Mouse (Mus musculus) hindbrain, embryonic 12.5 days (tissue): ENCODE results near the gene Tanc1. TPM values are rescaled to one million over a fixed set of nuclear protein-coding genes. Genes with fewer than 3 reads are reported as not detected.

ENCODE experiments used
- ATAC-seq: fragments of 200-750 bp; cut with Nextera tagmentation; 2 replicates; pipeline ENCODE4 v1.8.0; 2017; ENCODE audit warnings: moderate TSS enrichment; ENCODE audit not compliant: low FRiP score
- H3K27ac ChIP-seq: fragments of 300-500 bp; sonication (generic); 2 replicates; pipeline ENCODE4 v1.5.1; 2016; ENCODE audit warnings: mild to moderate bottlenecking
- H3K27me3 ChIP-seq: fragments of 300-500 bp; sonication (generic); 2 replicates; pipeline ENCODE4 v1.6.1; 2016; ENCODE audit warnings: mild to moderate bottlenecking
- H3K36me3 ChIP-seq: fragments of 300-500 bp; sonication (generic); 2 replicates; pipeline ENCODE4 v1.6.1; 2016; ENCODE audit warnings: mild to moderate bottlenecking
- H3K4me1 ChIP-seq: fragments of 300-500 bp; sonication (generic); 2 replicates; pipeline ENCODE4 v1.6.1; 2016
- H3K4me2 ChIP-seq: fragments of 300-500 bp; sonication (generic); replicated peaks from 2 replicates; pipeline ENCODE4 v1.6.1; 2016; ENCODE audit warnings: mild to moderate bottlenecking
- H3K4me3 ChIP-seq: fragments of 300-500 bp; sonication (generic); 2 replicates; pipeline ENCODE4 v1.5.1; 2016; ENCODE audit warnings: mild to moderate bottlenecking
- H3K9ac ChIP-seq: fragments of 300-500 bp; sonication (generic); 2 replicates; pipeline ENCODE4 v1.6.1; 2016; ENCODE audit warnings: mild to moderate bottlenecking, moderate library complexity
- H3K9me3 ChIP-seq: fragments of 300-500 bp; sonication (generic); replicated peaks from 2 replicates; pipeline ENCODE4 v1.6.1; 2016; ENCODE audit warnings: mild to moderate bottlenecking
- WGBS: fragments of 180-500 bp; shearing (Covaris S2); methylation state at CpG from one replicate; pipeline ENCODE4 v1.1.7; 2016; 5-methylcytosine and 5-hydroxymethylcytosine counted together
- polyA plus RNA-seq: library from polyadenylated mRNA; unstranded; fragments of >200 nt; fragmentation: Nextera tagmentation; extraction: Ambion mirVana; gene quantifications from 2 replicates; pipeline ENCODE4 v1.2.1, GENCODE M21; 2016

Tanc1 gene
- polyA plus RNA-seq, 1 experiment from 2014 or later = 18.9 TPM

DNA sequence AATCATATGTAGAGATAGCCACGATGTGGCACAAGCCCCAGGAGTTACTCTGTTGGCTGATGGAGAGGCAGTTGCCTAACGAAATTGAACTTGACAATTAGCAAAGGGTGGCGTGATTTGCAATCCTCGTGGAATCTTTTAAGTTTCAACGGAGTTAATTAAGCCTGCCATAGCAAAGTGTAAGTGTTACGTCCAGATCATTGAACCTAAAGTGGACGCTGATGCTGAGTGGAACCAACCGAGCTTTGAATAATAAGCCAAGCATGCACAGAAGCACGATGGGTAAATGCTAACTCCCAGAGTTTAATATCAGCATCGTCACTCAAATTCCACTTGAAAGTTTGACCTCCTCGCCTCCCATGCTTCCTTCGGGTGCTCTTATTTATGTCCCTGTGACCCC, 149.3 kb downstream of the Tanc1 start:
- no peak overlapping the region for H3K9ac ChIP-seq
- H3K9me3 ChIP-seq = no peaks in the 10 kb centered on the region
- no peak overlapping the region for H3K4me3 ChIP-seq
- H3K4me1 ChIP-seq = peaks cover 8% of the 10 kb centered on the region; the same call in 1 of the 2 replicates
- H3K4me2 ChIP-seq = no peak overlapping the region
- WGBS = 63% methylated on average over 12 of the region's 12 CpGs
- ATAC-seq = no peak
- no peaks in the 10 kb centered on the region for H3K27me3 ChIP-seq
- no peaks in the 10 kb centered on the region for H3K36me3 ChIP-seq
- H3K27ac ChIP-seq = no peak overlapping the region

DNA sequence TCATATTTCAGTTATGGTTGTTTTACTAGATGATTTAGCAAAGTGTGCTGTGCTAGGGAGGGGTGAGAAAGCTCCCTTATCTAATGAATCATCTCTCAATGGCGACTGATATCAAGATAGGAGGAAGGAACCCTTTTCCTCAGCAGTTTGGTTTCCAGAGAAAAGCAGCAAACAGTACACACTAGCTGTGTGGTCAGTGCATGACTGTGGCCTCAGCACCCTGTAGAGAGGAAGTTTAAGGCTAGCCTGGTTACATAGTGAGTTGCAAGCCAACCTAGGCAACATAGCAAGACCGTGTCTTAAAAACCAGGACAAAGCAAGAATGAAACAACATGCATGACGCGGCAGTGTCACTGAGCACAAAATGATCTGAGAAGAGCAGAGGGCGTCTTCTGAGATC, 150.4 kb downstream of the Tanc1 start:
- WGBS = 87% methylated on average over 5 of the region's 5 CpGs
- no peak overlapping the region for H3K4me3 ChIP-seq
- no peak overlapping the region for H3K9ac ChIP-seq
- H3K36me3 ChIP-seq = no peaks in the 10 kb centered on the region
- 0 out of 2 replicates have a peak, but pooled peaks cover 3% of the 10 kb centered on the region for H3K4me1 ChIP-seq
- H3K27ac ChIP-seq = no peak overlapping the region
- no peaks in the 10 kb centered on the region for H3K9me3 ChIP-seq
- no peaks in the 10 kb centered on the region for H3K27me3 ChIP-seq
- no peak overlapping the region for H3K4me2 ChIP-seq
- no peak for ATAC-seq

DNA sequence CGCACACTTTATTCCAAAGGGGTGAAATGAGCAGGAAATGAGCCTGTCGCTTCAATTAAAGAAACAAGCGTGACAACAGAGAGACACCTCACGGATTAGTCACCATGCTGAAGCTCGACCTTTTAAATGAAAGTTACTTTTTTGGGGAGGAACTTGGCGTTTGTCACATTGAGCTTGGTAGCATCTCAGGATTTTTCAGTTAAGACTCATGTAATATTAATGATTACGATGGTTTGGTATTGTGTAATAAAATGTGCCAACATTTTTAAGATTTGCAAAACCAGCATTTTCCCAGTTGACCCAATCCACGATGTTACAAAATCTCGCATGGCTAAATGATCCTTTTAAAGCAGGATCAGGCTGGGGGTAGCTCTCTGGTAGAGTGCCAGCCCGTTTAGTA, 153.8 kb downstream of the Tanc1 start:
- H3K4me1 ChIP-seq = 0 out of 2 replicates have a peak, but pooled peaks cover 3% of the 10 kb centered on the region
- H3K9ac ChIP-seq = no peak overlapping the region
- no peak overlapping the region for H3K4me3 ChIP-seq
- H3K9me3 ChIP-seq = no peaks in the 10 kb centered on the region
- H3K27me3 ChIP-seq = no peaks in the 10 kb centered on the region
- no peaks in the 10 kb centered on the region for H3K36me3 ChIP-seq
- ATAC-seq = no peak
- WGBS = 80% methylated on average over 10 of the region's 10 CpGs
- no peak overlapping the region for H3K27ac ChIP-seq
- H3K4me2 ChIP-seq = no peak overlapping the region

DNA sequence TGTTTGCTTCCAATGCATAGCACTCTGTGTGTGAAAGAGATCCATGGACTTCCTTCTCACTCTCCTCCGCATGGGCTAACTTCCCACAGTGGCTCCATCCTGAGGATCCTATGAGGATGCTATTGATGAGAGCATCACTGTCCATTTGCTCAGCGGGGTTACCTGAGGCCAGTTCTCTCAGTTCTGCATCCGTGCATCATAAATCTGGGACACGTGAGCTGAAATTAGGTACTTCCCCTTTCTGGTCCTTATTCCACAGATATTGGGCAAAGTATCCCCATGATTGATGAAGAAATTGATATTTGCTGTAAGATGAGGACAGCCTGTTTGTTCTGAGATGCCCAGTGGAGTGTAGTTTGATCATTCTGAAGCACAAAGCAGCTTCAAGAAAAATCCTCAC, 156.1 kb downstream of the Tanc1 start:
- Histone ChIP-seq H3K27ac (no peak overlapping the region), H3K36me3 (no peaks in the 10 kb centered on the region), H3K4me3 (no peak overlapping the region), H3K4me1 (peaks cover 24% of the 10 kb centered on the region), H3K4me2 (no peak overlapping the region), H3K27me3 (no peaks in the 10 kb centered on the region), H3K9me3 (no peaks in the 10 kb centered on the region), H3K9ac (no peak overlapping the region)
- ATAC-seq = no peak
- WGBS = 88% methylated on average over 4 of the region's 4 CpGs

DNA sequence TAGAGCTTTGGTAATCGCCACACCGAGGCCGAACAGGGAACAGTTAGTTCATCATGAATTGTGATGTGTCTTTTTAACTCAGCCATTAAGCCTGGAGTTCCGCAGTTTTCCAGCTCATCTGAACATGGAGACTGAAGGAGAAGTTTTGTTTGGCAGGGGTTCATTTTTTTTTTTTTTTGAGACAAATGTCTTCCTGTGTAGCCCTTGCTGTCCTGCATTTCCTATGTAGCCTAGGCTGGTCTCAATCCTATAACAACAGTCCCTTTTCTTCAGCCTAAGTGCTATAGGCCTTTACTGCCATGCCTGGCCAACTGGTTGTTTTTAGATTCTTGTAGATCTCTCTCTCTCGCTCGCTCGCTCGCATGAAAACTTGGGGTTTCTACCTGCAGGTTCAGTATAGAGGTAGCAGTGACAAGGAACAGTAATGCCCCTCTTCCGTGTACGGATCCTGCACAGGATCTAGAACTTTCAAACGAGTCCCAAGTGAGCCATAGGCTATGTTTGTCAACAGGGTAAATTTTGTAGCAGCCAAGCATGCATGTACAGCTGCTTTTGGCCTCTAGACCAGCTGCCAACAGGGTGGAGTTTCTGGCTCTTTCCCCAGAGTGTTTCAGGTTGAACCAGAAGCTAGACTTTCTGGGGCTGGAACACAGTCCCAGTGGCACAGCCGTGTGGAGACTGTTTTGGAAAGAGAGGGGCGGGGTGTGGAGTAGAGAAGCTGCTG, 157.0 kb downstream of the Tanc1 start:
- no peak overlapping the region for H3K27ac ChIP-seq
- H3K36me3 ChIP-seq = no peaks in the 10 kb centered on the region
- H3K4me3 ChIP-seq = no peak overlapping the region
- no peak for ATAC-seq
- H3K9me3 ChIP-seq = no peaks in the 10 kb centered on the region
- no peaks in the 10 kb centered on the region for H3K27me3 ChIP-seq
- no peak overlapping the region for H3K4me2 ChIP-seq
- WGBS = 90% methylated on average over 13 of the region's 13 CpGs
- H3K9ac ChIP-seq = no peak overlapping the region
- peaks cover 28% of the 10 kb centered on the region for H3K4me1 ChIP-seq

DNA sequence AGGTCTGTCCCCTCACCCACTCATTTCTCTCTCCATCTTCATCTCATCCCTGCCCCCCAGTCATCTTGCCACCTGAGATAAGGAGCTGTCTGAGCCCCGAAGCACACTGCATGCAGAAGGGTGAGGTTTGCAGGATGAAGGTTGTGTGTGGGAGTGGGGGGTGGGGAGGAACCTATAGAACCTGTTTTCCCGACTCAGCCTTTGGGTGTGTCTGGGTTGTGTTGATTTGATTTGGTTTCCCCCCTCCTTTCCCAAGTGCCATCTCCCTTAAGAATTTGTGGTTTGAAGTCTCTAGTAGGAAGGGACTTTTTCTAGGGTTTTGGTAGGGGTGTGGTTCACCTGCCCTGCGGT, 157.5 kb downstream of the Tanc1 start:
- Histone ChIP-seq H3K36me3 (no peaks in the 10 kb centered on the region), H3K27me3 (no peaks in the 10 kb centered on the region), H3K9ac (no peak overlapping the region), H3K4me2 (no peak overlapping the region), H3K4me3 (no peak overlapping the region), H3K27ac (no peak overlapping the region), H3K4me1 (peaks cover 28% of the 10 kb centered on the region), H3K9me3 (no peaks in the 10 kb centered on the region)
- WGBS = 93% methylated on average over 3 of the region's 3 CpGs
- ATAC-seq = no peak

DNA sequence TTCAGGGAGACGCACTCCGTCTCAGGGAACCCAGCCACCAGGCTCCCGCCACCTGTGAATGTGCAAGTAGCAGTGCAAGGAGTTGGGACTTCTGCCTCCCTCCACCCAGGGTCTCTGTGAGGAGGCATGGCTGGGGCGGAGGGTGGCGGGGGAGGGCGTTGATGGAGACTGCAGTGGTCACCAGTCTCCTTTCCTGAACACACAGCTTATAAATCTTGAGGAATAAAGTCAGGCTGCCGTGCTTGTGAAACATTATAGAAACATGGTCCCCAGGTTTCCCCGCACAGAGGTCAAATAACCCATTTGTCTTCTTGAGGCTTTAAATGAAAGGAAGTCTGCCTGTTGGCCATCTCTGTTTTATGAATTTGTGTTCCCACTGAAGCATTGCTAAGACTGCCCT, 159.9 kb downstream of the Tanc1 start:
- Histone ChIP-seq H3K4me2 (no peak overlapping the region), H3K4me3 (no peak overlapping the region), H3K27ac (peak overlapping the region; percentile 19; the same call in 1 of the 2 replicates), H3K27me3 (no peaks in the 10 kb centered on the region), H3K9me3 (no peaks in the 10 kb centered on the region), H3K36me3 (no peaks in the 10 kb centered on the region), H3K9ac (no peak overlapping the region), H3K4me1 (peaks cover 28% of the 10 kb centered on the region)
- WGBS = 60% methylated on average over 8 of the region's 8 CpGs
- ATAC-seq = no peak

DNA sequence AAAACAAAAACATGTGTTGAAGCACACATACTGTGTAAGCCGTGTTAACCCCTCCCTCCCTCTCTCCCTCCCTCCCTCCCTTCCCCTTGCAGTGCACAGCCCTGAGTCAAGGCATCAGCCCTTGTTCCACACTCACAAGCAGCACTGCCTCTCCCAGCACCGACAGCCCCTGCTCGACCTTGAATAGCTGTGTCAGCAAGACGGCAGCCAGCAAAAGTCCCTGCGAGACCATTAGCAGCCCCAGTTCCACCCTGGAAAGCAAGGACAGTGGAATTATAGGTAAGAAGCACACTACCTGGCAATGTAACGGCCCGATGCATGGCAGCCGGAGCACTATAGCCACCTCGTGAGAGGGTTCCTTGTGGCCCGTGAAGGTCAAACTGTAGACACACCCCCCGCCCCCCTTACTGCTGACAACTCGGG, 160.4 kb downstream of the Tanc1 start:
- Histone ChIP-seq H3K9ac (no peak overlapping the region), H3K4me3 (no peak overlapping the region), H3K4me1 (peaks cover 28% of the 10 kb centered on the region), H3K4me2 (peak overlapping the region; percentile 3; the same call in 1 of the 2 replicates), H3K27me3 (no peaks in the 10 kb centered on the region), H3K27ac (peak overlapping the region; percentile 25), H3K36me3 (no peaks in the 10 kb centered on the region), H3K9me3 (no peaks in the 10 kb centered on the region)
- ATAC-seq = peak; percentile 80
- 32% methylated on average over 12 of the region's 12 CpGs for WGBS

DNA sequence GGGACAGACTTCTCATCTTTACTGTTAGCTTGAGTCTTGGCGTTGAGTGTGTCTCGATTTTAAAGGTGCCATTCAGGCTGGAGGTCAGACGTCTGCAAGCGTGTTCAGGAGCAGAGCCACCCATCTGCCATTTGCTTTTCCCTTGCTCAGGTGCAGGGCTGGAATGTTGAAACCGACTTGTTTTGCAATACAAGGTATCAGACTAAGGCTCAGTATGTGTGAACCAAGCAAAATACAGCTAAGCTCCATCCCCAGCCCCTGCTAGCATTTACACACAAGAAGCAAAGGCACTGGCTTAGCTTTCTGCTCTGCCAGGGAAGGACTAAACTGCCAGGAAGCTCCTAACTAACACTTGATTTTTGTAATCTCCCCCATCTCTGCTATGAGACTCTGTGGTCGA, 162.5 kb downstream of the Tanc1 start:
- no peak for ATAC-seq
- Histone ChIP-seq H3K36me3 (no peaks in the 10 kb centered on the region), H3K4me3 (no peak overlapping the region), H3K4me1 (peaks cover 28% of the 10 kb centered on the region), H3K27me3 (no peaks in the 10 kb centered on the region), H3K4me2 (no peak overlapping the region), H3K9me3 (no peaks in the 10 kb centered on the region), H3K27ac (no peak overlapping the region), H3K9ac (no peak overlapping the region)
- 92% methylated on average over 6 of the region's 6 CpGs for WGBS

DNA sequence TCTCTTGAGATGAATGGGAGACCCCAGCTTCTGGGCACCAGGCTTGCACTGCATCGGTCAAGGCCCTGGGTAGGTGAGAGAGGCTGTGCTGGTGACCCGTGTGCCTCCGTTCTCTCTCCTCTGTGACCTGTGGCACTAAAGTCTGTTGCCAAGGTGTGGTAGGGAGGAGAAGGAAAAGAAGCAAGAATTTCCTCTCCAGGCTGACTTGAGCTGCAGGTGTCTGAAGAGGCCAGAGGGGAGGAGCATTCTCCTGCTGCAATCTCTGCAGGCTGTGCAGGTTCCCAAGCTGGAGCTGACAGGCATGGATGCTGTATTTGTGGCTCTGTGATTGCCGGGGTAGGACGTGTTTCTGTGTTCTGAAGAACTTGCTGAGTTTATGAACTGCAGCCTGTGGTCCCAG, 163.3 kb downstream of the Tanc1 start:
- no peaks in the 10 kb centered on the region for H3K9me3 ChIP-seq
- no peak overlapping the region for H3K27ac ChIP-seq
- H3K27me3 ChIP-seq = no peaks in the 10 kb centered on the region
- H3K4me3 ChIP-seq = no peak overlapping the region
- H3K4me1 ChIP-seq = peaks cover 28% of the 10 kb centered on the region
- WGBS = 73% methylated on average over 5 of the region's 5 CpGs
- no peak for ATAC-seq
- no peak overlapping the region for H3K4me2 ChIP-seq
- H3K9ac ChIP-seq = no peak overlapping the region
- H3K36me3 ChIP-seq = no peaks in the 10 kb centered on the region

DNA sequence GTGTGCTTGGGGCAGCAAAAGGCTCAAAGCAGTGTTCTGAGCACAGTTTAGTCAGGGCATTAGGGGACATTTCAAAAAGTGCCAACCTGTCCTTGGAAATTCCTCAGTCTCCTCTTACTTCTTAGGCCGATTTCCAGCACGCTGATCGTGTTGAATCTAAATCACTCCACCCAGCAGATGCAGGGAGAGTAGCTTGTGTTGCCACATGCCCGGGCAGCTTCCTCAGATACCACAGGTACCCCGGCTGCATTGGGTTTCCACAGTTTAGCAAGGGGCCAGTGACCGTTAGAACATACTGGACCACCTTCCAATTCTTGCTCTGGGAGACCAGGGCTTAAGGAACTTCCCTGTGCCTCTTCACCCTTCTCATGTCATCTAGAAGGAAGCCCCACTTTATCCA, 164.0 kb downstream of the Tanc1 start:
- no peak overlapping the region for H3K4me3 ChIP-seq
- no peaks in the 10 kb centered on the region for H3K9me3 ChIP-seq
- no peak overlapping the region for H3K9ac ChIP-seq
- H3K4me1 ChIP-seq = peaks cover 25% of the 10 kb centered on the region
- whole genome bisulfite sequencing = 82% methylated on average over 6 of the region's 6 CpGs
- no peaks in the 10 kb centered on the region for H3K36me3 ChIP-seq
- no peak overlapping the region for H3K4me2 ChIP-seq
- H3K27ac ChIP-seq = no peak overlapping the region
- ATAC-seq = no peak
- H3K27me3 ChIP-seq = no peaks in the 10 kb centered on the region

DNA sequence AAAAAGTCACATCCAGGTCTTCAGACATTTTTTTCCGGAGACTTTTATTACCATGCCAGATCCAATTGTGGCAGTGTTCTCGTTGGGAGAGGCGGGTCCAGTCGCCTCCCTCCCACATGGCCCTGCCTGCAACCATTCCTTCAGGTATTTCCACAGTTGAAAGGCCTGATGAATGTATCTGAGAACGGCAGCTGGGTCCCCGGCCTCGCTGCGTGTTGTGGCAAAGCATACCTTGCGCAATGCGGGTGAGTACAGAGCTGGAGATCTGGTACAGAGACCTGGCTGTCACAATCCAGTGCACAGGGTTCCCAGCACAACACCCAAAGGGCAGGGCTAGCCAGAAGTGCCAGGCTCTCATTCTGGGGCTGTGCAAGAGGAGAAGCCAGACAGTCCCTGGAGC, 167.5 kb downstream of the Tanc1 start:
- ATAC-seq = no peak
- H3K27me3 ChIP-seq = no peaks in the 10 kb centered on the region
- H3K4me3 ChIP-seq = no peak overlapping the region
- 90% methylated on average over 10 of the region's 10 CpGs for WGBS
- H3K4me1 ChIP-seq = peaks cover 2% of the 10 kb centered on the region; the same call in 1 of the 2 replicates
- H3K36me3 ChIP-seq = no peaks in the 10 kb centered on the region
- H3K9ac ChIP-seq = no peak overlapping the region
- H3K27ac ChIP-seq = no peak overlapping the region
- H3K4me2 ChIP-seq = no peak overlapping the region
- no peaks in the 10 kb centered on the region for H3K9me3 ChIP-seq

DNA sequence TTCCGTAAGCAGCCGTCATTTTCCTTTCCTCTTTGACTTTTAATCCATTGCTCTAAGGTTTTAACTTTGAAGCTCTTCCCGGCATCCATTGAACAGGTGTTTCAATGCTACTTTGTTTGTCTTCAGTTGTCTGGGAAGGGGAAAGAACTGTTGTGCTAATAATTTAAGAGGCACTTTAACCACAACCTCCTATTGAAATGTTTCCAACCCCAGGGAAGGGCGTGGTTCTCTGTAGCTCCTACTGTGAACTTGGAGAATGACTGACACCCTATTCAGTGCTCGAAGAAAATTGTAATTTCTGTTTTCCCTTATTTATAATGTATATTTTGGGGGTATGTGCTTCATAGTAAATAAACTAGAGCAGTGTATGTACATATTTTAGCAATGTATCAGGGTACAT, 168.4 kb downstream of the Tanc1 start:
- Histone ChIP-seq H3K4me2 (no peak overlapping the region), H3K36me3 (no peaks in the 10 kb centered on the region), H3K27me3 (no peaks in the 10 kb centered on the region), H3K4me3 (no peak overlapping the region), H3K4me1 (peaks cover 2% of the 10 kb centered on the region; the same call in 1 of the 2 replicates), H3K9me3 (no peaks in the 10 kb centered on the region), H3K9ac (no peak overlapping the region), H3K27ac (no peak overlapping the region)
- no peak for ATAC-seq
- WGBS = 93% methylated on average over 5 of the region's 5 CpGs
